Mouse (Mus musculus) kidney, embryonic 14.5 days (tissue): ENCODE data around the gene Kif28. TPM values are rescaled to one million over a fixed set of nuclear protein-coding genes. Genes with fewer than 3 reads are reported as not detected.

Source experiments
- ATAC-seq: fragments of 200-750 bp; cut with Nextera tagmentation; 2 replicates; pipeline ENCODE4 v1.8.0; 2017; ENCODE audit warnings: moderate number of reproducible peaks, mild to moderate bottlenecking, moderate TSS enrichment, moderate library complexity; ENCODE audit not compliant: low FRiP score, low TSS enrichment
- H3K27ac ChIP-seq: fragments of 300-500 bp; sonication (generic); 2 replicates; pipeline ENCODE4 v1.5.1; 2014; ENCODE audit warnings: low read depth, mild to moderate bottlenecking, low read length, moderate library complexity, mixed read lengths
- H3K27me3 ChIP-seq: fragments of 300-500 bp; sonication (generic); 2 replicates; pipeline ENCODE4 v1.6.1; 2014; ENCODE audit warnings: mild to moderate bottlenecking, low read length; ENCODE audit not compliant: control insufficient read depth, insufficient read depth
- H3K36me3 ChIP-seq: fragments of 300-500 bp; sonication (generic); 2 replicates; pipeline ENCODE4 v1.6.1; 2014; ENCODE audit warnings: low read length, mixed read lengths; ENCODE audit not compliant: control insufficient read depth, insufficient read depth
- H3K4me1 ChIP-seq: fragments of 300-500 bp; sonication (generic); 2 replicates; pipeline ENCODE4 v1.6.1; 2014; ENCODE audit warnings: low read length, mixed read lengths; ENCODE audit not compliant: control insufficient read depth, insufficient read depth
- H3K4me2 ChIP-seq: fragments of 300-500 bp; sonication (generic); replicated peaks from 2 replicates; pipeline ENCODE4 v1.6.1; 2014; ENCODE audit warnings: low read depth, mild to moderate bottlenecking, low read length
- H3K4me3 ChIP-seq: fragments of 300-500 bp; sonication (generic); 2 replicates; pipeline ENCODE4 v1.5.1; 2014; ENCODE audit warnings: mild to moderate bottlenecking, low read length
- H3K9ac ChIP-seq: fragments of 300-500 bp; sonication (generic); 2 replicates; pipeline ENCODE4 v1.6.1; 2014; ENCODE audit warnings: low read depth, mild to moderate bottlenecking, low read length, moderate library complexity
- H3K9me3 ChIP-seq: fragments of 300-500 bp; sonication (generic); 2 replicates; pipeline ENCODE4 v1.6.1; 2016; ENCODE audit warnings: low read length; ENCODE audit not compliant: control insufficient read depth
- WGBS: fragments of 180-500 bp; shearing (Covaris S2); extraction: QIAGEN DNeasy Blood & Tissue Kit; methylation state at CpG from one replicate; pipeline ENCODE4 v1.1.7; 2014; 5-methylcytosine and 5-hydroxymethylcytosine counted together
- polyA plus RNA-seq: library from polyadenylated mRNA; unstranded; fragments of >200 nt; fragmentation: Nextera tagmentation; extraction: Ambion mirVana; gene quantifications from 2 replicates; pipeline ENCODE4 v1.2.1, GENCODE M21; 2014

Kif28 gene
- not detected in 2 replicates for polyA plus RNA-seq

DNA sequence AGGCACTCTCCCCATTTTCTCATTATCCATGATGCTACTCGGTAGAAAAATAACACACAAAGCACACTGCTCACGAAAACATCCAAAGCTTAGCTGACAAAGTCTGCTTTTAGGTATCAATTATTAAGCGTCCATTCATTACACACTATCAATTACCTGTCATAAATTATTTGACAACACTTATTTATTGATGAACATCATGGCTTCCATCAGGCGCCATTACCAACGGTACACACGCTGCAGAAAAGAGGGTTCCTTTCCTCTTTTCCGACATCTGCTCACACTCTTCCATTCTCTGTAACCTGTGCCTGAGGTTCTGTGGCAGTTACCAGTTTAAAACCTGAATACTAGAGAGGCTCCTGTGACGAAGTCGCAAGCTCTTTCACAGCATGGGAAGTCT lies at the start of gene Kif28:
TSS of gene Kif28 (minus strand) at position 101 of the 400 bp plus-strand sequence.
- Histone ChIP-seq H3K36me3 (peaks cover 59% of the 10 kb centered on the region), H3K27me3 (no peaks in the 10 kb centered on the region), H3K9me3 (no peaks in the 10 kb centered on the region), H3K4me3 (no peak within 1 kb of the TSS), H3K4me2 (no peak within 1 kb of the TSS), H3K9ac (no peak within 1 kb of the TSS), H3K27ac (no peak within 1 kb of the TSS), H3K4me1 (no peaks in the 10 kb centered on the region)
- ATAC-seq, result no peak
- 95% methylated on average over 9 of the region's 9 CpGs for WGBS

- Histone ChIP-seq H3K36me3 (peaks cover 93% of the 10 kb centered on the region), H3K9ac (no peak overlapping the region), H3K27ac (no peak overlapping the region), H3K9me3 (no peaks in the 10 kb centered on the region), H3K4me1 (no peaks in the 10 kb centered on the region), H3K27me3 (no peaks in the 10 kb centered on the region), H3K4me2 (no peak overlapping the region), H3K4me3 (no peak overlapping the region)
- ATAC-seq, result no peak
- WGBS, result 94% methylated on average over 4 of the region's 4 CpGs
Measured at GRCm38 (mm10) chr1:179787281-179787680, 42.2 kb upstream of the Kif28 start.

DNA sequence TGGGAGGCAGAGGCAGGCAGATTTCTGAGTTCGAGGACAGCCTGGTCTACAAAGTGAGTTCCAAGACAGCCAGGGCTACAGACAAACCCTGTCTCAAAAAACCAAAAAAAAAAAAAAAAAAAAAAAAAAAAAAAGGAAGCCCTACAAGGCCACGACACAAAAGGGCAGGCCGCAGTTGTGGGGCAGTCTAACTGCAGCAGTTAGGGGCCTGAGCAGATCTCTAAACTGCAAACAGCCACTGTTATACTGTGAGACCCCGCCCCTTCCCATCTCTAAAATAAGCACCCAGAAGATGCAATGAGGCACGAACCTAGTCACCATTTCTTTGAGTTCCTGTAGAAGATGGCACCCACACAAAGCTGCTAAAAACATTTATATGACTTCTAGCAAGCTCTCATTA lies 40.4 kb upstream of the Kif28 start:
- no peak for ATAC-seq
- WGBS, result 87% methylated on average over 5 of the region's 5 CpGs
- no peak overlapping the region for H3K9ac ChIP-seq
- no peaks in the 10 kb centered on the region for H3K4me1 ChIP-seq
- H3K4me3 ChIP-seq, result no peak overlapping the region
- H3K4me2 ChIP-seq, result no peak overlapping the region
- no peaks in the 10 kb centered on the region for H3K9me3 ChIP-seq
- H3K36me3 ChIP-seq, result peaks cover 90% of the 10 kb centered on the region
- no peak overlapping the region for H3K27ac ChIP-seq
- no peaks in the 10 kb centered on the region for H3K27me3 ChIP-seq

DNA sequence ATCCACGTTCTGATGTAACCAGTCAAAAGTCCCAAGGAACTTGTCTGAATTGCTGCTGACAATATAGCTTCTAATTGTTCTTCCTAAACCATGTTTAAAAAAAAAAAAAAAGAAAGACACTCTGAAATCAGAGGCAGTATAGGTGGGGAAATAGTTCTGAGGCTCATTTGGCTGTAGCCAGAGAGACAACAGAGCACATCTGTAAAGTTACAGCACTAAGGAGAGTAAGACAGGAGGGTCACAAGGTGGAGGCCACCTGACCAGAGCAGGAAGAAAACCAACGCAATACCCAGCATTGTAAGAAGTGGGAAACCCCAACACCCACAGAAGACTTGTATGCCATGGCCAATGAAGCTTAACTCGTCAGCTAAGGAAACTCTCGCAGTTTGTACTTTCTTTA lies 39.0 kb upstream of the Kif28 start:
- 88% methylated on average over 4 of the region's 4 CpGs for WGBS
- H3K4me3 ChIP-seq, result no peak overlapping the region
- no peak for ATAC-seq
- no peak overlapping the region for H3K4me2 ChIP-seq
- no peaks in the 10 kb centered on the region for H3K9me3 ChIP-seq
- H3K27ac ChIP-seq, result no peak overlapping the region
- H3K27me3 ChIP-seq, result no peaks in the 10 kb centered on the region
- no peak overlapping the region for H3K9ac ChIP-seq
- H3K4me1 ChIP-seq, result no peaks in the 10 kb centered on the region
- peaks cover 90% of the 10 kb centered on the region for H3K36me3 ChIP-seq

GRCm38 (mm10) chr1:179776831-179777230 lies 31.8 kb upstream of the Kif28 start:
- 96% methylated on average over 8 of the region's 8 CpGs for WGBS
- Histone ChIP-seq H3K27me3 (no peaks in the 10 kb centered on the region), H3K4me3 (no peak overlapping the region), H3K9ac (no peak overlapping the region), H3K9me3 (no peaks in the 10 kb centered on the region), H3K36me3 (peaks cover 94% of the 10 kb centered on the region), H3K27ac (no peak overlapping the region), H3K4me1 (no peaks in the 10 kb centered on the region), H3K4me2 (no peak overlapping the region)
- ATAC-seq, result no peak

GRCm38 (mm10) chr1:179760553-179760952 lies 15.5 kb upstream of the Kif28 start:
- H3K27ac ChIP-seq, result no peak overlapping the region
- no peak overlapping the region for H3K9ac ChIP-seq
- no peak for ATAC-seq
- H3K36me3 ChIP-seq, result peaks cover 82% of the 10 kb centered on the region
- H3K4me2 ChIP-seq, result no peak overlapping the region
- WGBS, result 95% methylated on average over 4 of the region's 4 CpGs
- no peaks in the 10 kb centered on the region for H3K4me1 ChIP-seq
- H3K4me3 ChIP-seq, result no peak overlapping the region
- H3K27me3 ChIP-seq, result no peaks in the 10 kb centered on the region
- H3K9me3 ChIP-seq, result no peaks in the 10 kb centered on the region

- Histone ChIP-seq H3K4me1 (no peaks in the 10 kb centered on the region), H3K27ac (no peak overlapping the region), H3K36me3 (peaks cover 84% of the 10 kb centered on the region), H3K9ac (no peak overlapping the region), H3K4me3 (no peak overlapping the region), H3K9me3 (no peaks in the 10 kb centered on the region), H3K4me2 (no peak overlapping the region), H3K27me3 (no peaks in the 10 kb centered on the region)
- 93% methylated on average over 5 of the region's 5 CpGs for WGBS
- no peak for ATAC-seq
Measured at GRCm38 (mm10) chr1:179760086-179760485, 15.0 kb upstream of the Kif28 start.

DNA sequence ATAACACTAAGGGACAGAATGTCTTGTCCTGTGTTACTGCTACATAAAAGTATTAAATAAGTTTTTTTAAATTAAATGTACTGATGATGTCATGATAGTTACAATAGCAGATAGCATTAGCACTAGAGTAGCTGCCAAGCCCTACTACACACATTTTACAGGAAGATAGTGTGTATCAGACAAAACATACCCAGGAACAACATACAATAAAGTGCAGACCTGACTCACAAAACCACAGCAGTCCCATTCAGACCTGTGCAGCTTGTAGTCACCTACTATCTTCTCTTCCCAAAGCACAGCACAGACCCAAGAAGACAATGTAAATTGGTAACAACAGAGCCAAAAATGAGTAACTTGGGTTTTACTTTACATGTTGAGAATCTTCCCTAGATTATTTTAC lies 11.4 kb upstream of the Kif28 start:
- H3K36me3 ChIP-seq, result peaks cover 87% of the 10 kb centered on the region
- H3K9me3 ChIP-seq, result no peaks in the 10 kb centered on the region
- H3K4me1 ChIP-seq, result no peaks in the 10 kb centered on the region
- ATAC-seq, result no peak
- H3K27me3 ChIP-seq, result no peaks in the 10 kb centered on the region
- no peak overlapping the region for H3K9ac ChIP-seq
- H3K4me2 ChIP-seq, result no peak overlapping the region
- H3K27ac ChIP-seq, result no peak overlapping the region
- H3K4me3 ChIP-seq, result no peak overlapping the region

DNA sequence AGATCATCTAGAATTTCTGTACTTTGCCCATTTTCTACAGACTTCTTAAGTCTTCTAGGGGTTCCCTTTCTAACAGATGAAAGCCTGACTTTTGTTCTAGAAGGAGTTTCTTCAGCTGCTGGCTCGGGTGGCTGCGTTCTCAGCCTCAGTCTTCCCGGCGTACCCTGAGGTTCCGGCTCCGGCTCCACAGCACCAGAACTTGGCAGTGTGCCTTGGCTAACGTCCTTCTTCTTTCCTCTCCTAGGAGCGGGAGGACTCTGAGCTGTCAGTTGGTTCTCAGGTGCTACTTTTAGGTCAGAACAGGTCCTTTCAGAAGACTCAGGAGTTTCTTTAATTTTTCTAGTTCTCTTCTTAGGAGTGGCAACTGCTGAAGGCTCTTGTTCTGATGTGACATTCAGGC lies 7.9 kb upstream of the Kif28 start:
- H3K4me2 ChIP-seq, result no peak overlapping the region
- no peaks in the 10 kb centered on the region for H3K4me1 ChIP-seq
- no peaks in the 10 kb centered on the region for H3K9me3 ChIP-seq
- no peak overlapping the region for H3K9ac ChIP-seq
- no peak overlapping the region for H3K4me3 ChIP-seq
- no peak for ATAC-seq
- H3K27me3 ChIP-seq, result no peaks in the 10 kb centered on the region
- H3K27ac ChIP-seq, result no peak overlapping the region
- H3K36me3 ChIP-seq, result peaks cover 83% of the 10 kb centered on the region
- 95% methylated on average over 8 of the region's 8 CpGs for WGBS

GRCm38 (mm10) chr1:179752276-179752675 lies 7.2 kb upstream of the Kif28 start:
- H3K36me3 ChIP-seq, result peaks cover 83% of the 10 kb centered on the region
- no peak overlapping the region for H3K27ac ChIP-seq
- no peaks in the 10 kb centered on the region for H3K9me3 ChIP-seq
- H3K4me1 ChIP-seq, result no peaks in the 10 kb centered on the region
- no peak for ATAC-seq
- no peak overlapping the region for H3K4me3 ChIP-seq
- H3K9ac ChIP-seq, result no peak overlapping the region
- WGBS, result 95% methylated on average over 11 of the region's 11 CpGs
- H3K27me3 ChIP-seq, result no peaks in the 10 kb centered on the region
- no peak overlapping the region for H3K4me2 ChIP-seq
